Mouse (Mus musculus) myocyte (in vitro differentiated cells): ENCODE data around the gene Kif6.

Experiments
- E2F4 ChIP-seq: IDR thresholded peaks from one replicate; pipeline ENCODE4 v1.6.1; 2011; ENCODE audit warnings: mild to moderate bottlenecking, control low read depth, moderate library complexity; ENCODE audit not compliant: insufficient read depth
- MAX ChIP-seq: IDR thresholded peaks from one replicate; pipeline ENCODE4 v1.6.1; 2011; ENCODE audit warnings: low read depth, mild to moderate bottlenecking, control low read depth
- POLR2A ChIP-seq: IDR thresholded peaks from one replicate; pipeline ENCODE4 v1.6.1; 2011; ENCODE audit warnings: low read depth, mild to moderate bottlenecking, control low read depth, moderate library complexity; ENCODE audit not compliant: insufficient read length
- POLR2AphosphoS2 ChIP-seq: IDR thresholded peaks from one replicate; pipeline ENCODE4 v1.6.1; 2011; ENCODE audit warnings: low read depth, control low read depth; ENCODE audit not compliant: insufficient read length
- TCF12 ChIP-seq: IDR thresholded peaks from one replicate; pipeline ENCODE4 v1.6.1; 2011; ENCODE audit warnings: mild to moderate bottlenecking, control low read depth; ENCODE audit not compliant: poor library complexity, insufficient read depth, severe bottlenecking
- USF1 ChIP-seq: IDR thresholded peaks from one replicate; pipeline ENCODE4 v1.6.1; 2011; ENCODE audit warnings: low read depth, mild to moderate bottlenecking, control low read depth, moderate library complexity

- TF ChIP-seq E2F4 (no peak), TCF12 (no peak), POLR2AphosphoS2 (no peak), POLR2A (no peak), USF1 (no peak), MAX (no peak)
These were observed 144.1 kb downstream of the Kif6 start for GRCm38 (mm10) chr17:49759047-49759446.
